Mouse (Mus musculus) liver, embryonic 14.5 days (tissue): Measurements from ENCODE around the gene Flad1. TPM values are rescaled to one million over a fixed set of nuclear protein-coding genes. Genes with fewer than 3 reads are reported as not detected.

Experiments
- ATAC-seq: fragments of 200-750 bp; cut with Nextera tagmentation; 2 replicates; pipeline ENCODE4 v1.8.0; 2017; ENCODE audit warnings: moderate number of reproducible peaks, mild to moderate bottlenecking, moderate library complexity; ENCODE audit not compliant: insufficient read depth
- DNase-seq, 3 experiments: peaks; one replicate each; pipeline ENCODE4 v3.0.0-alpha.2; 2012 to 2013; ENCODE audit warnings: low read depth in 3 of 3, low spot score in 3 of 3
- H3K27ac ChIP-seq: fragments of 300-500 bp; sonication (generic); 2 replicates; pipeline ENCODE4 v1.5.1; 2014; ENCODE audit warnings: moderate library complexity, mild to moderate bottlenecking, control low read depth, inconsistent platforms
- H3K27me3 ChIP-seq: fragments of 300-500 bp; sonication (generic); 2 replicates; pipeline ENCODE4 v1.6.1; 2014; ENCODE audit warnings: mild to moderate bottlenecking, low read length, moderate library complexity; ENCODE audit not compliant: control insufficient read depth, insufficient read depth
- H3K36me3 ChIP-seq: fragments of 300-500 bp; sonication (generic); replicated peaks from 2 replicates; pipeline ENCODE4 v1.6.1; 2014; ENCODE audit warnings: low read depth; ENCODE audit not compliant: control insufficient read depth, insufficient read depth
- H3K4me1 ChIP-seq, 2 experiments: fragments of 200-500 bp in 1 of 2; fragments of 300-500 bp in 1 of 2; sonication (generic) in 1 of 2; replicated peaks; 2 replicates each; pipeline ENCODE4 v1.6.1; 2012 to 2014; ENCODE audit warnings: antibody characterized with exemption in 1 of 2, inconsistent platforms in 1 of 2, low read length in 1 of 2; ENCODE audit not compliant: control insufficient read depth in 2 of 2, insufficient read depth in 2 of 2
- H3K4me2 ChIP-seq: fragments of 300-500 bp; sonication (generic); 2 replicates; pipeline ENCODE4 v1.6.1; 2014; ENCODE audit warnings: low read depth, mild to moderate bottlenecking, control low read depth, moderate library complexity
- H3K4me3 ChIP-seq, 2 experiments: fragments of 200-500 bp in 1 of 2; fragments of 300-500 bp in 1 of 2; sonication (generic) in 1 of 2; 2 replicates each; pipeline ENCODE4 v1.5.1; 2012 to 2014; ENCODE audit warnings: low read depth in 2 of 2, low read length in 2 of 2, mild to moderate bottlenecking in 2 of 2, control low read depth in 1 of 2, inconsistent platforms in 1 of 2, moderate library complexity in 1 of 2; ENCODE audit not compliant: insufficient read depth in 1 of 2
- H3K9ac ChIP-seq: fragments of 300-500 bp; sonication (generic); replicated peaks from 2 replicates; pipeline ENCODE4 v1.6.1; 2014; ENCODE audit warnings: mild to moderate bottlenecking, control low read depth, moderate library complexity
- H3K9me3 ChIP-seq: fragments of 300-500 bp; sonication (generic); 2 replicates; pipeline ENCODE4 v1.6.1; 2016; ENCODE audit warnings: low read length, mixed read lengths; ENCODE audit not compliant: control insufficient read depth
- CTCF ChIP-seq: IDR thresholded peaks from 2 replicates; pipeline ENCODE4 v1.5.1; 2016; ENCODE audit warnings: antibody characterized with exemption, low read depth, control low read depth
- EP300 ChIP-seq: IDR thresholded peaks from 2 replicates; pipeline ENCODE4 v1.6.1; 2016; ENCODE audit warnings: antibody characterized with exemption, low read depth
- whole genome bisulfite sequencing: fragments of 180-500 bp; shearing (Covaris S2); extraction: QIAGEN DNeasy Blood & Tissue Kit; methylation state at CpG from one replicate; pipeline ENCODE4 v1.1.7; 2014; ENCODE audit not compliant: insufficient replicate concordance; 5-methylcytosine and 5-hydroxymethylcytosine counted together
- polyA plus RNA-seq, 2 experiments: library from polyadenylated mRNA; depleted of rRNA in 1 of 2; stranded (reverse) in 1 of 2; unstranded in 1 of 2; fragments of >200 nt; fragmentation: Nextera tagmentation in 1 of 2; extraction: Ambion mirVana in 1 of 2; gene quantifications; 2 replicates each; pipeline versions ENCODE4 v1.2.1 to v1.2.3; 2012 to 2014

Flad1 gene
- polyA plus RNA-seq, 2 experiments: 9.2 to 13.2 TPM

DNA sequence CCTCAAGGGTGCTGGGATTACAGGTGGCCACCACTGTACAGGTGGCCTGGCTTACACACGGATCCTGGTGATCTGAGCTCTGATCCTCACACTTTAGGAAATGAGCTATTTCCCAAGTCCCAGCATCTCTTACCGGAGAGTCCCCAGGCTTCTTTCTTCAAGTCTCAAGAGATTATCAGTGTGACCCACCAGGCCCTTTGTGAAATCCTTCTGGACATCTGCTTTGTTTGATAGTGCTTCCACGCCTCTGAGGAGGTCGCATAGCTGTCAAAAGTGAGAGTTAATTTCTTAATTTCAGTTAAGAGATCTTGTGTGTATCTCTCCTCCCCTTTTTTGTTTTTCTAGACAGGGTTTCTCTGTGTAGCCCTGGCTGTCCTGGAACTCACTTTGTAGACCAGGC, 14.2 kb upstream of the Flad1 start:
- H3K9me3 ChIP-seq: no peaks in the 10 kb centered on the region
- TF ChIP-seq EP300: peak; percentile 83
- TF ChIP-seq CTCF: no peak
- no peaks in the 10 kb centered on the region for H3K27me3 ChIP-seq
- H3K9ac ChIP-seq: peak overlapping the region; percentile 56
- H3K4me2 ChIP-seq: peak overlapping the region; percentile 61
- DNase-seq: peak; percentile 72 to 78 (median 77)
- H3K27ac ChIP-seq: peak overlapping the region; percentile 59
- peaks cover 40% of the 10 kb centered on the region for H3K36me3 ChIP-seq
- H3K4me1 ChIP-seq: peaks cover 39 to 52% of the 10 kb centered on the region in 2 experiments
- WGBS: 9% methylated on average over 4 of the region's 4 CpGs
- peak; percentile 4; the same call in 1 of the 2 replicates for ATAC-seq
- H3K4me3 ChIP-seq: peak overlapping the region; percentile 31 to 33

DNA sequence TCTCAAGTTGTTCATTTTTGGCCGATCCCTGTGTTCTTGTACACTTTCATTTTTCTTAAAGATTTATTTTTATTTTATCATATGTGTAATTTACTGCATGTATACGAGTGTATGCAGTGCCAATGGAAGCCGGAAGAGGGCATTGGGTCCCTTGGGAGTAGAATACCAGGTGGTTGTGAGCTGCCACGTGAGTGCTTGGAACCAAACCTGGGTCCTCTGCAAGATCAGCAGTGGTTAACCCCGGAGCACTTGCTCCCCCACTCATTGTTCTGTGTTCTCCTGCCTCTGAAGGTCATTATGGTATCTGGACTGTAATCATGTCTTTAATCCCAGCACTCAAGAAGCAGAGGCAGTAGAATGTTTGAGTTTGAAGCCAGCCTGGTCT, 13.5 kb upstream of the Flad1 start:
- H3K9me3 ChIP-seq: no peaks in the 10 kb centered on the region
- H3K36me3 ChIP-seq: peaks cover 40% of the 10 kb centered on the region
- peak overlapping the region; percentile 39 for H3K9ac ChIP-seq
- peak overlapping the region; percentile 59 for H3K27ac ChIP-seq
- no peak for DNase-seq
- peak overlapping the region; percentile 61 for H3K4me2 ChIP-seq
- no peak for ATAC-seq
- H3K4me3 ChIP-seq: peak overlapping the region in 1 of 2 experiments; percentile 16; a peak in 2 of 4 replicates
- WGBS: 70% methylated on average over 5 of the region's 5 CpGs
- no peaks in the 10 kb centered on the region for H3K27me3 ChIP-seq
- peaks cover 44 to 57% of the 10 kb centered on the region in 2 experiments for H3K4me1 ChIP-seq
- no peak for TF ChIP-seq EP300
- no peak for TF ChIP-seq CTCF

DNA sequence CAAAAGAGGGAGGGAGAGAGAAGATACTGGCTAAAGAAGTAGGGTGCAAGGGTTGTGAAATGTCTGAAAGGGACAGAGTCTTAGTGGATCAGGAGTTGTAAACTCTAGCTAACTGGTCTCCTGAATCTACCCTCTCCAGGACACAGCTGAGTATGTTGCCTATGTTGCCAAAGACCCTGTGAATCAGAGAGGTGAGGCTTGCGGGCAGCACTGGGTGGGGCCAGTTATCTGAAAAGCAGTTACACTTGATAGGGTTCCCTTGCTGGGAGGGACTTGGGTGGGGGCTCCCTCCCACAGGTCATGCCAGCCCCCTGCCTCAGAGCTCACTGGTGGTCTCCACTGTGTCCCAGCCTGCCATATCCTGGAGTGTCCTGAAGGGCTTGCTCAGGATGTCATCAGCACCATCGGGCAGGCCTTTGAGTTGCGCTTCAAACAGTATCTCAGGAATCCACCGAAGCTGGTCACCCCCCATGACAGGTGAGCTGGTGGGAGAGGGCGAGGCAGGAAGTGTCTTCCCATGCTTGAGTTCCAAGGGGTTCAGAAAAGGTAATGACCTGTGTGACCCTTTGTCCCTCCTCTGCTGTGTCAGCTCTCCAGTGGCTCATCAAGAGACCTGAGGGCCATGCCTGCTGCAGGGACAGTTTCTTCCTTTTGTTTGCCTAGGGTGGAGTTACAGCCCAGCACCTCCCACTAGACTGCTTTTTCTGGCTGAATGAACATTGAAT, 12.9 kb upstream of the Flad1 start:
- TF ChIP-seq CTCF: no peak
- no peak; the same call in 1 of the 2 replicates for TF ChIP-seq EP300
- Histone ChIP-seq H3K36me3 (peaks cover 40% of the 10 kb centered on the region), H3K4me3 (peak overlapping the region in 1 of 2 experiments; percentile 8; a peak in 3 of 4 replicates), H3K9ac (peak overlapping the region; percentile 27; the same call in 1 of the 2 replicates), H3K9me3 (no peaks in the 10 kb centered on the region), H3K4me2 (peak overlapping the region; percentile 61), H3K27me3 (no peaks in the 10 kb centered on the region), H3K4me1 (peaks cover 49 to 62% of the 10 kb centered on the region in 2 experiments), H3K27ac (peak overlapping the region; percentile 59)
- 38% methylated on average over 5 of the region's 5 CpGs for WGBS
- DNase-seq: no peak
- peak; percentile 28 for ATAC-seq

DNA sequence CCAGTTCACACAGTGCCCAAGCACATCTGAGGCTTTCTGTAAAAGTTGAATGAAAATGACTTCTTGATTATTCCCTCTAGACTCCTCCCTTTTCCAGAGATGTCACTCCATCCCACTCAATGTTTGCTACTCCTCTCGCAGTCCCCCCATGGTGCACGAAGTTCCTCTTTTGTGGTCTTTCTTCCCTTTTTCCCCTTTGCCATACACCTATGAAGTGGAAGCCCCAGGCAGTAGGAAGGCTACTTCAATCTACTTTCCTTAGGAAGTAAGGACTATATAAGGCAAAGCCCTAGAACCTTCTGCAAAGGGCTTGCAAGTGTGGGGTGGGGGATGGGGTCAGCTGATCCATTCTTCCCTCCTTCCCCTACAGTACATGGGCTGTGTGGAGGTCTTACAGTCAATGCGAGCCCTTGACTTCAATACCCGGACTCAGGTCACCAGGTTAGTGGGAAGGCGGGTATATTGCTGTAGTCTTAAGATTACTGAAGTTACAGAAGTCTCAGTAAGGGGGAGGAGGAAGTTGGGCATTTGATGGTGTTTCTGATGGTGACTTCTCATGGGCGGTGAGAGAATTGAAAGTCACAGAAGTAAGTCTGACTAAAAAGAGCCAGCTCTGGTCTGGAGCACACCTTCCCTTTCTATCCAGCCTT, 11.0 kb upstream of the Flad1 start:
- Histone ChIP-seq H3K4me3 (peak overlapping the region; percentile 33 to 62; a peak in 3 of 4 replicates), H3K27ac (peak overlapping the region; percentile 29), H3K9me3 (no peaks in the 10 kb centered on the region), H3K36me3 (peaks cover 32% of the 10 kb centered on the region), H3K9ac (peak overlapping the region; percentile 37), H3K4me1 (peaks cover 51 to 66% of the 10 kb centered on the region in 2 experiments), H3K27me3 (no peaks in the 10 kb centered on the region), H3K4me2 (peak overlapping the region; percentile 71)
- TF ChIP-seq EP300: no peak
- TF ChIP-seq CTCF: no peak
- ATAC-seq: no peak
- no peak for DNase-seq
- WGBS: 48% methylated on average over 6 of the region's 6 CpGs

DNA sequence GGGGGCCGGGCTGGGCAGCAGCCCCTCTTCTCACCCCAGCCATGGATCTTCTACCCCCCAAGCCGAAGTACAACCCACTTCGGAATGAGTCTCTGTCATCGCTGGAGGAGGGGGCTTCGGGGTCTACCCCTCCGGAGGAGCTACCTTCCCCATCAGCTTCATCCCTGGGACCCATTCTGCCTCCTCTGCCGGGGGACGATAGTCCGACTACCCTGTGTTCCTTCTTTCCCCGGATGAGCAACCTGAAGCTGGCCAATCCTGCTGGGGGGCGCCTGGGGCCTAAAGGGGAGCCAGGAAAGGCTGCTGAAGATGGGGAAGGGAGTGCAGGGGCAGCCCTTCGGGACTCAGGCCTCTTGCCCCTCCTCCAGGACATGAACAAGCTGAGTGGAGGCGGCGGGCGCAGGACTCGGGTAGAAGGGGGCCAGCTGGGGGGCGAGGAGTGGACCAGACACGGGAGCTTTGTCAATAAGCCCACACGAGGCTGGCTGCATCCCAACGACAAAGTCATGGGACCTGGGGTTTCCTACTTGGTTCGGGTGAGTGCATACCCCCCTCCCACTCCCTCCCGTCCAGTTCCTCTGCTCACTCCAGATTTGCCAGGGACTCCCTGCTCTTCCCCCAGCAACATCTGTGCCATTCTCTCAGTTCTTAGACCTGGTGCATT, 10.3 kb upstream of the Flad1 start:
- no peak for DNase-seq
- Histone ChIP-seq H3K27ac (peak overlapping the region; percentile 60), H3K4me2 (peak overlapping the region; percentile 71), H3K9me3 (no peaks in the 10 kb centered on the region), H3K4me3 (peak overlapping the region; percentile 62 to 68), H3K9ac (peak overlapping the region; percentile 75), H3K36me3 (peaks cover 25% of the 10 kb centered on the region), H3K4me1 (peaks cover 54 to 68% of the 10 kb centered on the region in 2 experiments), H3K27me3 (no peaks in the 10 kb centered on the region)
- TF ChIP-seq CTCF: no peak
- no peak for TF ChIP-seq EP300
- no peak for ATAC-seq
- 28% methylated on average over 22 of the region's 22 CpGs for WGBS
